Mouse (Mus musculus) heart, embryonic 10.5 days (tissue): ENCODE results near the gene Mtmr14. TPM values are rescaled to one million over a fixed set of nuclear protein-coding genes. Genes with fewer than 3 reads are reported as not detected.

Experiments used
- DNase-seq: peaks from one replicate; pipeline ENCODE4 v3.0.0-alpha.2; 2017; ENCODE audit warnings: low spot score
- H3K27ac ChIP-seq: fragments of 300-500 bp; sonication (generic); 2 replicates; pipeline ENCODE4 v1.5.1; 2016; ENCODE audit warnings: mild to moderate bottlenecking
- H3K27me3 ChIP-seq: fragments of 300-500 bp; sonication (generic); 2 replicates; pipeline ENCODE4 v1.6.1; 2016; ENCODE audit warnings: mild to moderate bottlenecking; ENCODE audit not compliant: poor library complexity, insufficient read depth, severe bottlenecking
- H3K36me3 ChIP-seq: fragments of 300-500 bp; sonication (generic); 2 replicates; pipeline ENCODE4 v1.6.1; 2016; ENCODE audit warnings: mild to moderate bottlenecking, moderate library complexity
- H3K4me1 ChIP-seq: fragments of 300-500 bp; sonication (generic); 2 replicates; pipeline ENCODE4 v1.6.1; 2016; ENCODE audit warnings: mild to moderate bottlenecking
- H3K4me3 ChIP-seq: fragments of 300-500 bp; sonication (generic); 2 replicates; pipeline ENCODE4 v1.5.1; 2016; ENCODE audit warnings: mild to moderate bottlenecking, moderate library complexity
- H3K9me3 ChIP-seq: fragments of 300-500 bp; sonication (generic); 2 replicates; pipeline ENCODE4 v1.6.1; 2016; ENCODE audit warnings: mild to moderate bottlenecking, moderate library complexity
- WGBS: fragments of 180-500 bp; shearing (Covaris S2); methylation state at CpG from one replicate; pipeline ENCODE4 v1.1.7; 2016; 5-methylcytosine and 5-hydroxymethylcytosine counted together
- polyA plus RNA-seq: library from polyadenylated mRNA; unstranded; fragments of >200 nt; fragmentation: Nextera tagmentation; extraction: Ambion mirVana; gene quantifications from 2 replicates; pipeline ENCODE4 v1.2.1, GENCODE M21; 2016

Mtmr14 gene
- polyA plus RNA-seq, 1 experiment from 2014 or later: 36.6 TPM

- Histone ChIP-seq H3K36me3 (peaks cover 59% of the 10 kb centered on the region), H3K4me3 (no peak overlapping the region), H3K4me1 (no peaks in the 10 kb centered on the region), H3K9me3 (no peaks in the 10 kb centered on the region), H3K27ac (no peak overlapping the region), H3K27me3 (no peaks in the 10 kb centered on the region)
- DNase-seq: no peak
Measured at GRCm38 (mm10) chr6:113251921-113252320, 14.3 kb downstream of the Mtmr14 start.

GRCm38 (mm10) chr6:113254899-113255298, 17.3 kb downstream of the Mtmr14 start:
- no peak overlapping the region for H3K27ac ChIP-seq
- H3K4me1 ChIP-seq: no peaks in the 10 kb centered on the region
- no peaks in the 10 kb centered on the region for H3K9me3 ChIP-seq
- no peak overlapping the region for H3K4me3 ChIP-seq
- no peaks in the 10 kb centered on the region for H3K27me3 ChIP-seq
- peaks cover 77% of the 10 kb centered on the region for H3K36me3 ChIP-seq
- DNase-seq: no peak

- Histone ChIP-seq H3K4me1 (no peaks in the 10 kb centered on the region), H3K27ac (no peak overlapping the region), H3K27me3 (no peaks in the 10 kb centered on the region), H3K9me3 (no peaks in the 10 kb centered on the region), H3K36me3 (peaks cover 85% of the 10 kb centered on the region), H3K4me3 (no peak overlapping the region)
- WGBS: 83% methylated on average over 8 of the region's 8 CpGs
- DNase-seq: no peak
Measured at GRCm38 (mm10) chr6:113261174-113261858, 23.7 kb downstream of the Mtmr14 start.

DNA sequence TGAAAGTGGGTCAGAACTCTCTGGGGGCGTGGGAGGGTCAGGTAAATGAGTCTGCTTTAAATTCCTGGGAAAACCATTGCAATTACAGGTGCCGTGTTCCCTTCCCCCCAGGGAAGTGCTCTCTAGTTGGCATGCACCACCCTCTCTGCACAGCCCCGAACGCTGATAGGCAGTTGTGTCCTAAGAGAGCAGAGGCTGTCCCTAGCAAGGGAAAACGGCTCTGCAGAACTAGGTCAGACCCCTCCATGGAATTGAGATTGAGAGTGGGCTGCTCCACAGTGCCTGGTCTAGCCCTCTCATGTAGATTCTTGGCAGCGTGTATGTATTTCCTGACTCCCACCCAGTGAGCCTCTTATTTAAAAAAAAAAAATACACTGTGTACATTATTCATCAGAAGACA, 25.9 kb downstream of the Mtmr14 start:
- no peak overlapping the region for H3K4me3 ChIP-seq
- 78% methylated on average over 6 of the region's 6 CpGs for WGBS
- no peak overlapping the region for H3K27ac ChIP-seq
- H3K36me3 ChIP-seq: peaks cover 85% of the 10 kb centered on the region
- DNase-seq: no peak
- no peaks in the 10 kb centered on the region for H3K27me3 ChIP-seq
- H3K9me3 ChIP-seq: no peaks in the 10 kb centered on the region
- H3K4me1 ChIP-seq: peaks cover 12% of the 10 kb centered on the region; the same call in 1 of the 2 replicates

DNA sequence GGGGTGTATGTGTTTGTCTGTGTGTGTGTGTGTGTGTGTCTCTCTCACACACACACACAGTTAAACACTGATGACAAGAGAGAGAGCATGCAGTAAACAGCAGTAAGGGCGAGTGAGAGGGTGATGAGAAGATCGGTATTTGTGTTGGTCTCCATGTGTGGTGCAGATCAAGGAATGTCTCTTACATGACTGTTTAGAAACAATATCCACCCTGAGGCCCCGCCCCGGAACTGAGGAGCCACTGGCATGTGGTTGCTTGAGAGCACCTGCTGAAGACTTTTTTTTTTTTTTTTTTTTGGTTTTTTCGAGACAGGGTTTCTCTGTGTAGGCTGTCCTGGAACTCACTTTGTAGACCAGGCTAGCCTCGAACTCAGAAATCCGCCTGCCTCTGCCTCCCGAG, 26.8 kb downstream of the Mtmr14 start:
- H3K4me3 ChIP-seq: no peak overlapping the region
- DNase-seq: no peak
- no peak overlapping the region for H3K27ac ChIP-seq
- H3K27me3 ChIP-seq: no peaks in the 10 kb centered on the region
- no peaks in the 10 kb centered on the region for H3K9me3 ChIP-seq
- H3K4me1 ChIP-seq: peaks cover 12% of the 10 kb centered on the region; the same call in 1 of the 2 replicates
- 85% methylated on average over 8 of the region's 8 CpGs for WGBS
- H3K36me3 ChIP-seq: peaks cover 88% of the 10 kb centered on the region

DNA sequence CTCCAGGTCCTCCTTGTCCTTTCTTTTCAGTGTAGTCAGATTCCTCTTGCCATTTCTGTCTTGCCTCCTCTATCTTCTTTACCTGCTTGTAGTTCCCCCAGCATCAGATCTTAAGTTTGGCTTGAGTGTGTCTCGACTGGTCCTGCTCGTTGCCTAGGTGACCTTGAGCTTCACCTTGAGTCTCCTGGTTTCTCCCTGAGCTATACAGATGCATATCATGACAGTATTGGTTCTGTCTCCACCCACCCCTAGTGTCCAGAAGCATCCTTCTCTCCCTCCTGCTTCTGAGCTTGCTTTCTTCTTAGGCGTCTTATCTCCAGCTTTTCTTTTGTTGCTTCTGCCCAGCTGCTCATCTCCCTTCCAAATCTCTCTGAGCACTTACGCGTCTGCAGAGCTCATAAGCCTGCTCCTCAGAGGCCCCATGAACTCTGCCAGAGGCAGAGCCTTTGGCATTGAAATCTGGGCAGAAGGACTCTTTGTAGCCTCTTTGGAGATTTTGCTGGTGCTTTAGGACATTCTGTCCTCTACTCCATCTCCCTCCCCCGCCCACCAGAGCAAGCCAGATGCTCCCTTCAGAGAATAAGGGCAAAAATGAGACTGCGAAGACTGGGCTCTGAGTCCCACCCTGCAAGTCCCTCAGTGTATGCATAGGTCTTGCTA, 29.5 kb downstream of the Mtmr14 start:
- H3K27me3 ChIP-seq: no peaks in the 10 kb centered on the region
- no peak overlapping the region for H3K4me3 ChIP-seq
- peaks cover 89% of the 10 kb centered on the region for H3K36me3 ChIP-seq
- no peak for DNase-seq
- WGBS: 66% methylated on average over 7 of the region's 7 CpGs
- peaks cover 12% of the 10 kb centered on the region; the same call in 1 of the 2 replicates for H3K4me1 ChIP-seq
- no peak overlapping the region; the same call in 1 of the 2 replicates for H3K27ac ChIP-seq
- no peaks in the 10 kb centered on the region for H3K9me3 ChIP-seq

GRCm38 (mm10) chr6:113267988-113268387, 30.3 kb downstream of the Mtmr14 start:
- H3K9me3 ChIP-seq: no peaks in the 10 kb centered on the region
- no peak overlapping the region for H3K27ac ChIP-seq
- H3K4me1 ChIP-seq: peaks cover 12% of the 10 kb centered on the region; the same call in 1 of the 2 replicates
- H3K4me3 ChIP-seq: no peak overlapping the region
- H3K27me3 ChIP-seq: no peaks in the 10 kb centered on the region
- peaks cover 88% of the 10 kb centered on the region for H3K36me3 ChIP-seq
- no peak for DNase-seq
- WGBS: 63% methylated on average over 1 of the region's 1 CpGs

- no peak overlapping the region for H3K4me3 ChIP-seq
- no peak overlapping the region for H3K27ac ChIP-seq
- DNase-seq: no peak
- peaks cover 76% of the 10 kb centered on the region for H3K36me3 ChIP-seq
- 77% methylated on average over 3 of the region's 3 CpGs for WGBS
- H3K4me1 ChIP-seq: peaks cover 2% of the 10 kb centered on the region; the same call in 1 of the 2 replicates
- no peaks in the 10 kb centered on the region for H3K9me3 ChIP-seq
- H3K27me3 ChIP-seq: no peaks in the 10 kb centered on the region
Measured at GRCm38 (mm10) chr6:113272365-113272764, 34.7 kb downstream of the Mtmr14 start.

- peaks cover 1% of the 10 kb centered on the region; the same call in 1 of the 2 replicates for H3K4me1 ChIP-seq
- H3K27me3 ChIP-seq: peaks cover 7% of the 10 kb centered on the region
- H3K9me3 ChIP-seq: no peaks in the 10 kb centered on the region
- no peak overlapping the region for H3K4me3 ChIP-seq
- 69% methylated on average over 4 of the region's 4 CpGs for WGBS
- no peak overlapping the region for H3K27ac ChIP-seq
- DNase-seq: no peak
- H3K36me3 ChIP-seq: peaks cover 38% of the 10 kb centered on the region
Measured at GRCm38 (mm10) chr6:113276846-113277245, 39.2 kb downstream of the Mtmr14 start.

DNA sequence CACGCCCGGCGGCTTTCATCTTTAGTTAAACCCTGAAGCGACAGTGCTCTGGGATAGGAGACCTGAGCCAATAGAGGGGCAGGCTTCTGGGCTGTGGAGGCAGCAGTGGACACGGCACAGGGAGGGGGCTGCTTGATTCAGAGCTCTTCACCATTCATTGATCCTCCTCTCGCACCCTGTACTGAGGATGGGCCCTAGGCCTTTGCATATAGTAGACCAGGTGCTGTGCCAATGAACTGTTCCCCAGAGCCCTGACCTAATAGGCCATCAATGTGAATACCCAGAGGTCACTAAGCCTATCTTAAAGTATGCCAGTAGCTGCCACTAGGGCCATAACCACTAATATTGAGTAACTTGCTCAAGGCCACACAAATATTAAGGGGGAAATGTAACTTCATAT, 44.0 kb downstream of the Mtmr14 start:
- no peak for DNase-seq
- H3K27ac ChIP-seq: no peak overlapping the region
- peaks cover 3% of the 10 kb centered on the region; the same call in 1 of the 2 replicates for H3K36me3 ChIP-seq
- H3K4me1 ChIP-seq: peaks cover 19% of the 10 kb centered on the region
- no peak overlapping the region for H3K4me3 ChIP-seq
- WGBS: 56% methylated on average over 6 of the region's 6 CpGs
- peaks cover 50% of the 10 kb centered on the region for H3K27me3 ChIP-seq
- H3K9me3 ChIP-seq: no peaks in the 10 kb centered on the region

DNA sequence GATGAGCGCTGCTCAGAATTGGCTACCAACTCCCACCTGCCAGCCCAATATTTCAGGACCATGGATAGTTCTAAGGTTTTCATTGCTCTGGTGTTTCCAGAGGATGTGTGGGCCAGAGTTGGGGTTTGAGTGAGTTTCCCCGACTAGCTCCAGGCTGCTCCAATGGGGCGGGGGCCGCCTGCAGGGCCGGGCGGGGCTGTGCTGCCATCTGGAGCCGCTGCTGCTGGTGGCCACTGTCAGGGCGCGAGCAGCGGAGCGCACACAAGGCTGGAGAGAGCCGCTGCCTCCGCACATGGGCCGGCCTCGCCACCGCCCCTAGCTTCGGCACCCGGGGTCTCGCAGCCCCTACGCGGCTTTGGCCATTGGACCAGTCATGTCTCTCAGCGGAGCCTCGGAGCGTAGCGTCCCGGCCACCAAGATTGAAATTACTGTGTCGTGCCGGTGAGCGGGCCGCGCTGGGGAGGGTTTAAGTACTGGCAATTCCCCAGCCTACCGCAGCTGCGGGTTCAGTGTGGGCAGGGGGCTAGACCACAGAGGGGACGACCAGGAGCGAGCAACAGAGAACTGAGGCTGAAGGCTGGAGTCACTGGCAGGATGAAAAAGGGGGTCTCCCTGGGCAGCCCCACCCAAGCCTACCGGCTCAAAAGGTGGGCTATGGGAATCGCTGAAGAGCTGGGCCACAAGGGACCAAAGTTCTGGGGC, 44.6 kb downstream of the Mtmr14 start, which contains the start of gene Cpne9:
Cpne9 (plus strand) TSS at position 207 of the 702 bp plus-strand sequence.
- H3K4me1 ChIP-seq: peaks cover 19% of the 10 kb centered on the region
- peaks cover 3% of the 10 kb centered on the region; the same call in 1 of the 2 replicates for H3K36me3 ChIP-seq
- no peaks in the 10 kb centered on the region for H3K9me3 ChIP-seq
- 2% methylated on average over 37 of the region's 37 CpGs for WGBS
- no peak within 1 kb of the TSS for H3K27ac ChIP-seq
- peak; percentile 79 for DNase-seq
- peaks cover 50% of the 10 kb centered on the region for H3K27me3 ChIP-seq
- H3K4me3 ChIP-seq: peak within 1 kb of the TSS; percentile 42

DNA sequence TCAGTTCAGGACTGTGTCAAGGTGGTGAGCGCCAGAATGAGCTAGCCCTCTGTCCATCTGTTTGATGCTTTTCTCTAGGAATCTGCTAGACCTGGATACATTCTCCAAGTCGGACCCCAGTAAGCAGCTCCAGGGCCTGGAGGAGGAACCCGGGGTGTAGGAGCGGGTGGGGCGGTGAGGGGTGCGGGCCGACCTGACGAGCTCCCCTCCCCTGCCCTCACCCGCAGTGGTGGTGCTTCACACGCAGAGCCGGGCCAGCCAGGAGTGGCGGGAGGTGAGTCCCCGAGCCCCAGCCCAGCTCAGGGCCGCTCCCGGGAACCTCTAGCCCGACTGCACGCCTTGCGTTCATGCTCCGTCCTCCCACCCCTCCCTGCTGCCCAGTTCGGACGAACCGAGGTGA, 45.3 kb downstream of the Mtmr14 start:
- peaks cover 3% of the 10 kb centered on the region; the same call in 1 of the 2 replicates for H3K36me3 ChIP-seq
- H3K9me3 ChIP-seq: no peaks in the 10 kb centered on the region
- 1% methylated on average over 22 of the region's 22 CpGs for WGBS
- no peak overlapping the region for H3K27ac ChIP-seq
- peaks cover 19% of the 10 kb centered on the region for H3K4me1 ChIP-seq
- peaks cover 50% of the 10 kb centered on the region for H3K27me3 ChIP-seq
- peak overlapping the region; percentile 15; the same call in 1 of the 2 replicates for H3K4me3 ChIP-seq
- DNase-seq: no peak

- peaks cover 50% of the 10 kb centered on the region for H3K27me3 ChIP-seq
- WGBS: 3% methylated on average over 6 of the region's 6 CpGs
Measured at GRCm38 (mm10) chr6:113283500-113283899, 45.9 kb downstream of the Mtmr14 start.

More at GRCm38 (mm10) chr6:113283500-113283899, 45.9 kb downstream of the Mtmr14 start:
- Histone ChIP-seq H3K36me3 (peaks cover 3% of the 10 kb centered on the region; the same call in 1 of the 2 replicates), H3K9me3 (no peaks in the 10 kb centered on the region), H3K4me3 (no peak overlapping the region), H3K4me1 (peaks cover 19% of the 10 kb centered on the region), H3K27ac (no peak overlapping the region)
- no peak for DNase-seq
